Mouse (Mus musculus): ENCODE results near the gene Tead1.

The Tead1 gene

DNA sequence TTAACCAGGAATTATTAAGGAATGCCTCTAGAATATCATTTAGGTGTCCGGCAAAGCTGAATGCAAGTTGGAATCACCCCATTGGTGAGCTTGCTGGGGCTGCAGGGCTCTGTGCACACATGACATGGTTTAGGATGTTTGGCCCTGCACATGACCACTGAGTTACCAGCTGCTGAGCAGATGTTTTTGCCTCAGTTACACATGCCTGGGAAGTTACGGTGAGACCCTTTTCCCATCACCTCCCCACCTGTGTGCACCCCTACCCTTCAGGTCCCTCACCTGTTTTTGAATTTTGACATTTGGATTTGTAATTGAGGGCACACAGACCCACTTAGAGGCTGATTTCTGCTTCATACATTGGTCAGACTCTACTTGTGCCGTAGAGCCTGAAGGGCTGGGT, 6.9 kb downstream of the Tead1 start:
- DNase-seq (ENCODE audit: low read depth, low spot score), result no peak

DNA sequence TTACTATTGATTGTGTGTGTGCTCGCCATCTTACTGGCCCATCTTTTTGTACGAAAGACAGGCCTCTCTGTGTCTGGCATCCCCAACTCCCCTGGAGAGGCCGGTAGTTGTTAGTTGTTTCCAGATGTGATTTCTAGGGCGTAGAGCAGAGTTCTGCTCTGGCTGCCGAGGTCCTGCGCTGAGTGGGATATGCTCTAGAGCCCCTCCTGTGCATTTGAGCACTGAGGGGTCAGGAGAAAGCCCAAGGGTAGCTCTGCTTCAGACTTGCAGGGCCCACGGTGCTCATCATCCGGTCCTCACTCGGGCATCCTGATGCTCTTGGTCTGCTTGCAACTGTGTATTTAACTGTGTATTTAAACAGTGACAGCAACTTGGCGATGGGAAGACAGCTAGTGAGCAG, 7.5 kb downstream of the Tead1 start:
- no peak for DNase-seq (ENCODE audit: low read depth, low spot score)

DNA sequence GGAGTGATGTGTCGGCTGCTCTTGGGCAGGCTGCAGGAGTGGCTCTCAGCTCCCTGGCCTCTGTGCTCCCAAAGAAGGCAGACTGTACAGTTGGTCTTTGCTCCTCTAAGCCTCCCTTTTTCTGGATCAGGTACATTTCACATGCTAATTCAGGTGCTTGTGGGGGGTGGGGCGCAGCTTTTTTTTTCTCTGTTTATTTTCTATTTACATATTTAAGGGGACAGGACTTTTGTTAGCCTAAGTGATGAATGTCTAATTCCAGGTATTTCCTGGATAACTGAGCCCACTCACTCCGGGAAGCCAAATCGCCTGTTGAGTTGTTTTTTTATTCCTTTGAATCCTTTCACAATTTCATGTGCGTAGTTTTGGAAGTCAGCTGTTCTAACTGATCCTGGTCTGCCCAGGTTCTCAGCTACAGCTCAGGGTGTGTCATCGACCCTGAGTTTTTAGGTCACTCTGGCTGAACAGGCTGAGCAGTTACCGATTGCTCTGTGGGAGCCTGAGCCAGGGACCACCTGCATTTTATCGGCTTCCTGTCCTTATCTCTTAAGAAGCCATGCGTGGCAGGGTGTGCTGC, 9.4 kb downstream of the Tead1 start:
- DNase-seq (ENCODE audit: low read depth, low spot score), result no peak

DNA sequence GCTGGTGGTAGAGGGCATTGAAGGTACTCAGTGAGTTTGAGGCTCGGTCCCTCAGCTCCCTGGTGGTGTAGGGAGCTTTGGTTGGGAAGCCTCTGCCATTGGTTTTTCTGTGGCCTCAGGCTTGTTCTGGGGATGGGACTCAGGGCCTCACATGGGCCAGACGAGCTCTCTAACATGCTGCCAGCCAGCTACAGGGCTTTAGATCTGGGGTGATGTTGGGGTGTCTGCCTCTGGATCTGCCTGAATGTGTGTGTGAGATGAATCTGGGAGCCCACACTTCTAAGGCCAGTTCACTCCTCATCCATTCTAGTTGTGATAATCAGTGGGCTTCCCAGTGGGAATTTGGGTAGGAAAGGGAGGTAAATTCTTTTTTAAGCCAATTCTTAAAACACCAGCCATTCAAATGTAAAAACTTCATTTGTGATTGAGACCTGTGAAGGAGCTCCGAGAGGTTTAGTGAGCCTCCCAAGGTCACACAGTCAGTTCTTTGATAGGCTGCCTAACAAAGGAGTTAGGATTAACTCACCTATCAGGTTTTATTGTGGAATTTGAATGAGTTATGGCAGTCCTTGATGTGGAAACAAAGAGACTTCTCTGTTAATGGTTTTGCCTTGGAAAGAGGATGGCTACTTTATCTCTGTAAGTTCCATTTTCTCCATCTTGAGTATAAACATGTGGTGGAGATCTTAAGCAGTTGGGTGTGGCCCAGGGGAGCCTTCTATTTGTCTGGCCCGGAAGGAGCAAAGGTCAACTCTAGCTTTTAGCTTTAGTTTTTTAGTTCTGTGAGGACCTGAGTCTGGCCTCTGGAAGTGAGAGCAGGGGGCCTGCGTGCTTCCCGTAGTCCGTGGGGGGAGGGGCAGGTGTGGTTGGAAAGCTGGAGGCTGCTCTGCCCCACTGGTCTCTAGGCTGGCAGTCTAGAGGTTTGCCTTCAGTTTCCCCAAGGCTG, 12.0 kb downstream of the Tead1 start:
- DNase-seq (ENCODE audit: low read depth, low spot score), result no peak

DNA sequence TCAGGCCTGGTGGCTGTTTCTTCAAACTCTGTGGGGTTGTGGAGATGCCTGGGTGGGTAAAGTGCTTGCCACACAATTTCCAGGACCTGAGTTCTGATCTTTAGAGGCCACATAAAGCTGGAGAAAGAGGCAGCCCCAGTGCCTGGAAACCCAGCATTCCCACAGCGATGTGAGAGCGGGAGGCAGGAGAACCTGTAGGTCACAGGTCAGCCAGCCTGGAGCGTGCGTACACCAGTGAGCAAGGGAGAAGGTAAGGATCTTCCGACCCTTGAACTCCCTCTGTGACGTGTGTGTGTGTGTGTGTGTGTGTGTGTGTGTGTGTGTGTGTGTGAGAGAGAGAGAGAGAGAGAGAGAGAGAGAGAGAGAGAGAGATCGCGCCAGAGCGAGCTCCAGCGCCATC, 14.4 kb downstream of the Tead1 start:
- DNase-seq (ENCODE audit: low read depth, low spot score), result no peak

- DNase-seq (ENCODE audit: low read depth, low spot score), result no peak
Observed at GRCm38 (mm10) chr7:112696777-112697161, 17.7 kb downstream of the Tead1 start.

- DNase-seq (ENCODE audit: low read depth, low spot score), result no peak
Observed at GRCm38 (mm10) chr7:112697162-112697841, 18.2 kb downstream of the Tead1 start.

GRCm38 (mm10) chr7:112700082-112700481, 21.0 kb downstream of the Tead1 start:
- DNase-seq (ENCODE audit: low read depth, low spot score), result no peak

- DNase-seq (ENCODE audit: low read depth, low spot score), result no peak
Observed at GRCm38 (mm10) chr7:112703341-112703740, 24.2 kb downstream of the Tead1 start.

DNA sequence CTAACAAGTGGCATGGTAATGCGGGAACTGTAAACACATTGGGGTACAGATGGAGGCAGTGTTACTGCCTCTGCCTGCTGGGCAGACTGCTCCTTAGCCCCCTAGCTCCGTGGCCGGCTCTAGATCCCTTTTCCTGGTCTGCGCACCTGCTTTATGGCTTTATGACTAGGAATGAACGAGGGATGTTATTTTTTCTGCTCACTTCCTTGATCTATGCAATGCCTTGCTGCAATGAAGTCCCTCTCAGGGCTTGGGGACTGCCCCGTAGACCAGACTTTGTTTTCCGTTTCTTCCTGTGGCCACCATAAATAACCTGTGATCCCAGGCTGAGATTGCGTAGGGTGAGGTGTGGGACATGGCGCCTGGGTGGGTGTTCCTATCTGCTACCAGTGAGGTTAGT, 26.8 kb downstream of the Tead1 start:
- no peak for DNase-seq (ENCODE audit: low read depth, low spot score)

DNA sequence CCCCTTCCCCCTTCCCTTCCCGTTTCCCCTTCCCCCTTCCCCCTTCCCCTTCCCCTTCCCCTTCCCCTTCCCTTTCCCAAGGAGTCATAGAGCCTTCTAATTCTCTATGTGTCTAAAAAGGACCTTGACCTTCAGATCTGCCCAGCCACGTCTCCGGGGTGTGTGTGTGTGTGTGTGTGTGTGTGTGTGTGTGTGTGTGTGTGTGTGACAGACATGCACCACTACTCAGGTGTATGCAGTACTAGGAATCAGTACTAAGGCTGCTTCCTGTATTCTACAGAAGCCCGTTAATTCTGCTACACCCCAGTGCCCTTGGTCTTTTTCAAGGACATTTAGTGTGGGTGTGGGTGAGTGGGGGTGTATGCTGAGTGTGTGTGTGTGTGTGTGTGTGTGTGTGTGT, 27.6 kb downstream of the Tead1 start:
- no peak for DNase-seq (ENCODE audit: low read depth, low spot score)

GRCm38 (mm10) chr7:112710409-112711107, 31.4 kb downstream of the Tead1 start:
- DNase-seq (ENCODE audit: low read depth, low spot score), result no peak

DNA sequence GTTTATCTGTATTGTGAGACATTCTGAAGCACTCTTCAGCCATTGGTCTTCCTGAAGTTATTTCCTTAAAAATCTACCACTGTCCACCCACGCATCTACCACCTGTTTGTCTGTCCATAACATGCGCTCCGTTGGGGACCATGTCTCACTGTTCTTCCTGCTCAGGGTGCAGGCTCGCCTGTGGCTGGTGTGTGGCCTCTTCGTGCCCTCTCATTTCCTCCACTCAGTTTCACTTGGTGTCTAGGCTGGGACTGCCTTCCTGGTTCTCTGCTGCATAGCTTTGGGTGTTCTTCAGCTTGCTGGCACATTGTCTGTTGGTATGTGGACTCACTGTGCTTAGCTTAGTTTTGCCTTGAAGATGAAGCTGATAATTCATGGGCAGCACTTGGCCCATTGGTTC, 32.9 kb downstream of the Tead1 start:
- peak; percentile 21 for DNase-seq (ENCODE audit: low read depth, low spot score)

DNA sequence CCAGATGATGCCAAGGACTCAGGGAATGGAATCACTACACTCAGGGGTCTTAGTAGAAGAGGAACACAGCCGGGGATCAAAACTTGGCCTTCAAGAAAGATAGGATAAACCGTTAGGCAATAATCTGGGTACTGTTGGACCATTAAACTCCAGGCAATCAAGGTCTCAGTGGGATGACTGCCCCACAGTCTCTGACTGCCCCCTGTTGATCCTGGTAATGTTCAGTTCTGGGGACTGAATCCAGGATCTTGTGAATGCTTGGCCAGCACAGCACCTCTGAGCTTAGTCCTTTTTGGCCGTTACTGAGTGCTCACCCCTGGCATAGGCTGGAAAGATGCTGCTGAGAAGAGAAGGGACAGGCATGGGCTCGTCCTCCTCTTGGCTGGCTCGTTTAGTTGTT, 34.4 kb downstream of the Tead1 start:
- DNase-seq (ENCODE audit: low read depth, low spot score), result no peak

DNA sequence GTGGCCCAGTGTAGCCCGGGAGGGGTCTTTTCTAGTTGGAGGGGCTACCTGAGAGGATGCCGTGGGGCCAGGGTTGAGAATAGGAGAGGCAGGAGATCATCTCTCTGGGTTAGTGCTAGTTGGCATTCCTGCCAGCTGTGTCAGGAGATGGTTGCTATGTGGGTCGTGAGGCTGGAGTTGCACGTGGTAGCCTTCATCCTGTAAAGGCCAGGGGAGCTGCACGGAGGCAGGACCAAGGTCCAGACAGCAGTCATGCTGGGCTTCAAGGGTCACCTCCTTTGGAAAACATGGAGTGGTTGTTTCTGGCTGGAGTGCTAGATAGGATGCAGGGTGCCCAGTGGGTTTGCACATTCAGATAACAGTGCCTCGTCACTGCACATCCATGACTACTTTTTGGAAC, 35.7 kb downstream of the Tead1 start:
- DNase-seq (ENCODE audit: low read depth, low spot score), result no peak

DNA sequence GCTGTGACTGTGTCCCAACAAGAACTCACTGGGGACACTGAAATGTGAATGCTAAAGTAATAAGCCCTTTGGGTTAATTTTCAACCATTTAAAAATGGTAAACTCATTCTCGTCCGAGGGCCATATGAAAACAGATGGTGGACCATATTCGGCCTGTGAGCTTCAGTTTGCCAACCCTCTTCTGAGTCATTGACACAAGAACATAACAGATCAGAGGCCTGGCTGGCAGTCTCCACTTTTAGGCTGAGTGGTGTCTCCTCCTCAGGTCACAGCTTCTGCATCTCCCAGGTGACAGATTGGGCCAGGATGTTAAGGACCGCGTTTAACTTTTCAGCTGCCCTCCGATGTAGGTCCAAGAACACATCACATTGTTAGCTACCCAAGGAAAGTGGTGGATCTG, 37.6 kb downstream of the Tead1 start:
- DNase-seq (ENCODE audit: low read depth, low spot score), result no peak

DNA sequence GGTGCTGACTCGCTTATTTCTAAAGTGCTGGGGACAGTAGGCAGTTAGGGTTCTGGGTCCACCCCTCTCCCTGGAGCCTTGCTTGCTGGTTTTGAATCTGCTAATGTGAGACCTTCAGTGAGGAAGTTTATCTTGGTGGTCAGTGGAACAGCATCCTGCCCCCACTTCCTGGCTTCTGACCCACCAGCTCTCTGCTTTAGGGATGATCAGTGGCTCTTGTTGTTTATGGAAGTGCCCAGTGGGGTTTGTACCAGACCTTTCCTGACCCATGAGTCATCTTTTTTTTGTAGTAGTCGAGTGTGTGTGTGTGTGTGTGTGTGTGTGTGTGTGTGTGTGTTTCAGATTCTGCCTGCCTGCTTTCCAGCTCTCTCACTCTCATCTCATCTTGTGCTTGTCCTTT, 38.6 kb downstream of the Tead1 start:
- no peak for DNase-seq (ENCODE audit: low read depth, low spot score)

DNA sequence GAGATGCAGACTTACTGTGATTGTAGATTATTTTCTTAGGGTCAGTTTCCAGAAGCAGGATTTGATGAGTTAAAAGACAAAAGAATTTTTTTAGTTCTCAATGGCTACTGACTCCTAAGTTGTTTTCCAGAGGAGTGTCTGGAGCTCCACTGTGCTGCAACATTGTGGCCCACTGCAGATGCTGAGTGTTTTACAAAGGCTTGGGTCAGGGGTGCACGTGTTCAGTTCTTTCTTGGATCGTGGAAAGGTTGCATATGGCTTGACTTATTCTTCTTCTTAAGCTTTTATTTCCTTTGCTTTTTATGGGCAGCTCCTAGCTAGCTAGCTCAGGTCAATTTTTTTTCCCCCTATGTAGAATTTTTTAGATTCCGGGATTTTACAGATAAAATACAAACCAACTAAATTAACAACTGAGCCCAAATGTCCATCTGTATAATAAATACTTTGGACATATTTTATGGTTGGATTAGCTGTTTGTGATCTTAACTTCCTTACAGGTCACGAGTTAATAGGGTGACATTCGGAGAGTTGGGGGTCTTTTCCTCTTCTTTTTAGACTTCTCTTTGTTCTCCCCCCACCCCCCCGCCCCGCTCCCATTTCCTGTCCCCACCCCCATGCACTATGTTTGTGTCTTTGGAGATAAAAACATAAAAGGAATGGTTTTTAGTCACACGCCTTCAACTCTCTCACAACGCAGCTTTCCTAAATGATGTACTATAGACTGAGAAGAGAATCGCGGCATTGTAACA, 40.5 kb downstream of the Tead1 start:
- DNase-seq (ENCODE audit: low read depth, low spot score), result no peak

GRCm38 (mm10) chr7:112720143-112720988, 41.2 kb downstream of the Tead1 start:
- DNase-seq (ENCODE audit: low read depth, low spot score), result no peak

DNA sequence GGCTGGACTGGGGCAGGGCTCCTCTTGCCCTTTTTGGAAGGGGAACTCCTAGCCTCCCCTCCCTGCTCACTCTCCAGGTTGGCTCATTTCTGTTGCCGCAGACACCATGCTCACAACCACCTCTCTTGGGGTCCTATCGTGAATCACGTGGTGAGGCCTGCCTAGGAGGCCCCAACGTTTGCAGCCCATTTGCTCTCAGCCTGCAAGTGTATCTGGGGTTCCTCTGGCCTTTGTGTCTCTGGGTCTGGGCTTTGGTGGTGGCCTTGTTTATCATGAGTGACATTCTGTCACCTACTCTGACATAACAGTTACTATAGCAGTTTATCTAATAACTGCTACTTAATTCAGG, 41.8 kb downstream of the Tead1 start:
- DNase-seq (ENCODE audit: low read depth, low spot score), result no peak

DNA sequence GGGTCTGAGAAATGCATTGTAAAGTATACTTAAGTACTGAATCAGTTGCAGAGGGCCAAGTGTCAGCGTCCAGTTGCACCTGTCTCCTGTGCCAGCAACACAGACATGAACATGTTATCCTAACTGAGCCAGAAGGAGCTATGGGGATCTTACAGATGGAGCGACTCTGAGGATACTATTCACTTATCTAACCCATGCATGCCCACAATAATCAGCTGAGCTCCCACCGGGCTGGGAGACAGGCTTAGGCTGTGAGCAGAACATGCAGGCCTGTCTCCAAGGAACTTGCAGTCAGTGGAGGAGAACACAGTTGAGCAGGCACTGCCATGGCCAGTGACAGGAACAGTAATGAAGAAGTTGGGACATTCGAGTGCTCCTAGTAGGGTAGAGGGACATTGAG, 42.7 kb downstream of the Tead1 start:
- no peak for DNase-seq (ENCODE audit: low read depth, low spot score)

Measured in A20 (cell line).